Mouse (Mus musculus) liver, embryonic 14.5 days (tissue): ENCODE results near the gene Peli2. TPM values are rescaled to one million over a fixed set of nuclear protein-coding genes. Genes with fewer than 3 reads are reported as not detected.

ENCODE experiments used
- ATAC-seq: fragments of 200-750 bp; cut with Nextera tagmentation; 2 replicates; pipeline ENCODE4 v1.8.0; 2017; ENCODE audit warnings: moderate number of reproducible peaks, mild to moderate bottlenecking, moderate library complexity; ENCODE audit not compliant: insufficient read depth
- DNase-seq, 3 experiments: peaks; one replicate each; pipeline ENCODE4 v3.0.0-alpha.2; 2012 to 2013; ENCODE audit warnings: low read depth in 3 of 3, low spot score in 3 of 3
- H3K27ac ChIP-seq: fragments of 300-500 bp; sonication (generic); 2 replicates; pipeline ENCODE4 v1.5.1; 2014; ENCODE audit warnings: moderate library complexity, mild to moderate bottlenecking, control low read depth, inconsistent platforms
- H3K27me3 ChIP-seq: fragments of 300-500 bp; sonication (generic); 2 replicates; pipeline ENCODE4 v1.6.1; 2014; ENCODE audit warnings: mild to moderate bottlenecking, low read length, moderate library complexity; ENCODE audit not compliant: control insufficient read depth, insufficient read depth
- H3K36me3 ChIP-seq: fragments of 300-500 bp; sonication (generic); replicated peaks from 2 replicates; pipeline ENCODE4 v1.6.1; 2014; ENCODE audit warnings: low read depth; ENCODE audit not compliant: control insufficient read depth, insufficient read depth
- H3K4me1 ChIP-seq, 2 experiments: fragments of 200-500 bp in 1 of 2; fragments of 300-500 bp in 1 of 2; sonication (generic) in 1 of 2; replicated peaks; 2 replicates each; pipeline ENCODE4 v1.6.1; 2012 to 2014; ENCODE audit warnings: antibody characterized with exemption in 1 of 2, inconsistent platforms in 1 of 2, low read length in 1 of 2; ENCODE audit not compliant: control insufficient read depth in 2 of 2, insufficient read depth in 2 of 2
- H3K4me2 ChIP-seq: fragments of 300-500 bp; sonication (generic); 2 replicates; pipeline ENCODE4 v1.6.1; 2014; ENCODE audit warnings: low read depth, mild to moderate bottlenecking, control low read depth, moderate library complexity
- H3K4me3 ChIP-seq, 2 experiments: fragments of 200-500 bp in 1 of 2; fragments of 300-500 bp in 1 of 2; sonication (generic) in 1 of 2; 2 replicates each; pipeline ENCODE4 v1.5.1; 2012 to 2014; ENCODE audit warnings: low read depth in 2 of 2, low read length in 2 of 2, mild to moderate bottlenecking in 2 of 2, control low read depth in 1 of 2, inconsistent platforms in 1 of 2, moderate library complexity in 1 of 2; ENCODE audit not compliant: insufficient read depth in 1 of 2
- H3K9ac ChIP-seq: fragments of 300-500 bp; sonication (generic); replicated peaks from 2 replicates; pipeline ENCODE4 v1.6.1; 2014; ENCODE audit warnings: mild to moderate bottlenecking, control low read depth, moderate library complexity
- H3K9me3 ChIP-seq: fragments of 300-500 bp; sonication (generic); 2 replicates; pipeline ENCODE4 v1.6.1; 2016; ENCODE audit warnings: low read length, mixed read lengths; ENCODE audit not compliant: control insufficient read depth
- CTCF ChIP-seq: IDR thresholded peaks from 2 replicates; pipeline ENCODE4 v1.5.1; 2016; ENCODE audit warnings: antibody characterized with exemption, low read depth, control low read depth
- EP300 ChIP-seq: IDR thresholded peaks from 2 replicates; pipeline ENCODE4 v1.6.1; 2016; ENCODE audit warnings: antibody characterized with exemption, low read depth
- WGBS: fragments of 180-500 bp; shearing (Covaris S2); extraction: QIAGEN DNeasy Blood & Tissue Kit; methylation state at CpG from one replicate; pipeline ENCODE4 v1.1.7; 2014; ENCODE audit not compliant: insufficient replicate concordance; 5-methylcytosine and 5-hydroxymethylcytosine counted together
- polyA plus RNA-seq, 2 experiments: library from polyadenylated mRNA; depleted of rRNA in 1 of 2; stranded (reverse) in 1 of 2; unstranded in 1 of 2; fragments of >200 nt; fragmentation: Nextera tagmentation in 1 of 2; extraction: Ambion mirVana in 1 of 2; gene quantifications; 2 replicates each; pipeline versions ENCODE4 v1.2.1 to v1.2.3; 2012 to 2014

The Peli2 gene
- polyA plus RNA-seq, 2 experiments = 0.68 to 0.70 TPM

DNA sequence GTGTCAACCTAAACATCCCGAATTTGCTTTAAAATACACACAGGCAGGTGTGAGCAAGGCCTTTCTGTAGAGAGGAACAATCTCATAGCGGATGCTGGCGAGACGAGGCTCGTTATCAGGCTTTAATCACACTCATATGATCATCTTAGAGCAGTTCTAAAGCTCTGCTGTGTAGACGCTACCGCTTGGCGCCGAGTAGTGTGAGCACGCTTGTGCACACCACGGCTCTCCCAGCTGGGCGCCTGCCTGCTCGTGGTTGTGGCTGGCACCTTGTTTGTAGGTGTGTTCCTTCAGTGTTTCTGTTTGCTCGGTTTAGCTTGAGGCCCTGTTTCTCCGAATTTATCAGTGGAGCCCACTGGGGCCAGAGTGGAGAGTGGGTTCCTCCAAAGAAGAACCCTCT is 93.0 kb downstream of the Peli2 start:
- no peak overlapping the region for H3K27ac ChIP-seq
- TF ChIP-seq EP300 = no peak
- TF ChIP-seq CTCF = no peak
- no peak for DNase-seq
- H3K27me3 ChIP-seq = no peaks in the 10 kb centered on the region
- 65% methylated on average over 15 of the region's 15 CpGs for WGBS
- H3K4me1 ChIP-seq = no peaks in the 10 kb centered on the region
- H3K4me3 ChIP-seq = no peak overlapping the region
- H3K4me2 ChIP-seq = no peak overlapping the region
- H3K36me3 ChIP-seq = no peaks in the 10 kb centered on the region
- ATAC-seq = no peak
- H3K9ac ChIP-seq = no peak overlapping the region
- no peaks in the 10 kb centered on the region for H3K9me3 ChIP-seq

DNA sequence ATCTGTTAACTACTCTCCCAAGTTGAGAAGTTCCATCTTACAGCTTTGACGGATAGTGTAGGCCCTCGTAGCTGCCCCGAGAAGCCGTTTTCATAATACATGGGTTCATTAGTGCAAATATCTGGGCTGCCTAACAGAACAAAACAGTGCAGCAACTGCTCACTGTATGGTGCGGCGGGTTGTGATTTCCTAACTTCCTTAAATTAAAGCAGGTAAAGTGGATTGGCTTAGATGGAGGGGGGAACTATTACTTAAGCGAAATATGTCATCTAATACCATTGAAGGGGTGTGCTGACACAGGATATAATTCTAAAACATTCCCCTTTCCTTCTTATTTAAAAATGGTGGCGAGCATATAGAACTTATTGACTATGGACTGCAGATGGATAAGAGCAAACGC is 101.4 kb downstream of the Peli2 start:
- no peak overlapping the region for H3K4me3 ChIP-seq
- H3K36me3 ChIP-seq = no peaks in the 10 kb centered on the region
- TF ChIP-seq EP300 (no peak), CTCF (no peak)

DNA sequence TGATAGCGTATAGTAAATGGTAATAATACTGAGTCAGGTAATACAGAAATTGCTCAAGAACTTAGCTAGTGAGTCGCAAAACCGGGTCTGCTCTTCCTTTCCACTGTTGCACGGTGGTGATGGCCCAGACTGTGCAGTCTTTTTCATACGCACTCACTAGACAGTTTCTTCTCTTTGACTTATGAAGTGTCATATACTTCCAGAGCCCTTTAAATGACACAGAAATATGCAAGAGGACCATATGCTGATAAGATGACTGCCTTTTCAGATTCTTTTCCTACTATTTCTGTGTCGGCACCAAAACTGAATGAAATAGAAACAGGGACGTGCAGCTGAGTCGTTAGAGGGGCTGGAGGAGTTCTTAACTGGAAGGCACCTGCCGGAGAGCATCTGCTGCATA is 102.1 kb downstream of the Peli2 start:
- TF ChIP-seq CTCF (no peak), EP300 (no peak)
- Histone ChIP-seq H3K9ac (no peak overlapping the region), H3K4me3 (no peak overlapping the region), H3K27me3 (no peaks in the 10 kb centered on the region), H3K4me1 (no peaks in the 10 kb centered on the region), H3K9me3 (no peaks in the 10 kb centered on the region), H3K27ac (no peak overlapping the region), H3K4me2 (no peak overlapping the region), H3K36me3 (no peaks in the 10 kb centered on the region)
- DNase-seq (no peak), ATAC-seq (no peak)
- 70% methylated on average over 9 of the region's 9 CpGs for WGBS

More for the DNA sequence above, 101.4 kb downstream of the Peli2 start:
- ATAC-seq (no peak), DNase-seq (no peak)
- H3K9me3 ChIP-seq = no peaks in the 10 kb centered on the region
- no peak overlapping the region for H3K4me2 ChIP-seq
- H3K9ac ChIP-seq = no peak overlapping the region
- WGBS = 73% methylated on average over 9 of the region's 9 CpGs
- no peaks in the 10 kb centered on the region for H3K27me3 ChIP-seq
- H3K27ac ChIP-seq = no peak overlapping the region
- no peaks in the 10 kb centered on the region for H3K4me1 ChIP-seq

DNA sequence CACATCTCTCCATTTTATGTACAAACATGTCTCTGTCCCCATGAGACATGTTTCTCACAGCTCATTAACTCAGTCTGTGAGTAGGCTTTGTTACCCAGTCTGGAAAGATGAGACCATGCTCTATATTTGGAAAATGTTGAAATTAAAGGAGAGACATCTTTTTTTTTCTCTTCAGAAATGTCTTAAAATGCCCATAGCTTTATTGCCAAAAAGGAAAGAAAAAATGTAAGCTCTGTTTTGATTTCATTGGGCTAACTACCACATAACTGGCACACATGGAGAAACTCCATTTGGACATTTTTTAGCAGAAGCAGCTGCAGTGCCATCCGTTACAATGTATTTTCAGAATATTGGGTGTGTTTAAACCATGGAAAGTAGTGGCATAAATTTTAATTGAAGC is 103.6 kb downstream of the Peli2 start:
- Histone ChIP-seq H3K36me3 (no peaks in the 10 kb centered on the region), H3K9me3 (no peaks in the 10 kb centered on the region), H3K9ac (no peak overlapping the region), H3K4me3 (no peak overlapping the region), H3K4me2 (no peak overlapping the region), H3K4me1 (no peaks in the 10 kb centered on the region), H3K27me3 (no peaks in the 10 kb centered on the region), H3K27ac (no peak overlapping the region)
- WGBS = 69% methylated on average over 1 of the region's 1 CpGs
- ATAC-seq = no peak
- no peak for DNase-seq
- TF ChIP-seq EP300 (no peak), CTCF (no peak)

DNA sequence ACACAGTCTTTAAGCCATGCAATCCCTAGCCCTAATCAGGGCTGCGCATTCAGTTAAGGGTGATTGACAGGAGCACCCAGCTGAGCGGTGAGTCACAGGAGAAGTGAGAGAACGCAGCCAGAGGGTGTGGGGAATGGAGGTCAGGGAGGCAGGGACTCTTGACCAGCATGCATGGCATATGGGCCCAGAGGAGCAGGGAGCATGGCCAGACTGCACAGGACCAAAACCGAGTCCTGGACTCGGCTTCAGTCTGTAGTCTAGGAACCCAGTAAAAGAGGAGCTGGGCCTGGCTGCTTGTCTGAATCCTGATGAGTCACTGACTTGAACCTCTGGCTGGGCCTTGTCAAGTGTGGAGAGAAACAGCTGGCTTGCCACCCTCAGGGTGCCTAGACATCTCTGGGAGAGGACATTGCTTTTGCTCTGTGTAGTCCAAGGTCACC is 104.3 kb downstream of the Peli2 start:
- 41% methylated on average over 5 of the region's 5 CpGs for WGBS
- ATAC-seq = no peak
- H3K4me2 ChIP-seq = no peak overlapping the region

More for the DNA sequence above, 104.3 kb downstream of the Peli2 start:
- no peaks in the 10 kb centered on the region for H3K4me1 ChIP-seq
- no peak overlapping the region for H3K27ac ChIP-seq
- TF ChIP-seq EP300 (no peak), CTCF (no peak)
- H3K27me3 ChIP-seq = no peaks in the 10 kb centered on the region
- no peaks in the 10 kb centered on the region for H3K9me3 ChIP-seq
- no peak overlapping the region for H3K9ac ChIP-seq
- H3K36me3 ChIP-seq = no peaks in the 10 kb centered on the region
- H3K4me3 ChIP-seq = no peak overlapping the region
- no peak for DNase-seq
